Mouse (Mus musculus) myocyte (in vitro differentiated cells): ENCODE data around the gene Ren1.

ENCODE experiments used
- E2F4 ChIP-seq: IDR thresholded peaks from one replicate; pipeline ENCODE4 v1.6.1; 2011; ENCODE audit warnings: mild to moderate bottlenecking, control low read depth, moderate library complexity; ENCODE audit not compliant: insufficient read depth
- MAX ChIP-seq: IDR thresholded peaks from one replicate; pipeline ENCODE4 v1.6.1; 2011; ENCODE audit warnings: low read depth, mild to moderate bottlenecking, control low read depth
- MYOD1 ChIP-seq, 3 experiments: IDR thresholded peaks; one replicate each; pipeline ENCODE4 v1.6.1; 2011; ENCODE audit warnings: control low read depth in 2 of 3, low read depth in 2 of 3, mild to moderate bottlenecking in 2 of 3, moderate library complexity in 1 of 3; ENCODE audit not compliant: insufficient read length in 2 of 3, control insufficient read depth in 1 of 3
- POLR2A ChIP-seq: IDR thresholded peaks from one replicate; pipeline ENCODE4 v1.6.1; 2011; ENCODE audit warnings: low read depth, mild to moderate bottlenecking, control low read depth, moderate library complexity; ENCODE audit not compliant: insufficient read length
- TCF3 ChIP-seq: IDR thresholded peaks from one replicate; pipeline ENCODE4 v1.6.1; 2011; ENCODE audit warnings: low read depth, control low read depth; ENCODE audit not compliant: insufficient read length
- USF1 ChIP-seq: IDR thresholded peaks from one replicate; pipeline ENCODE4 v1.6.1; 2011; ENCODE audit warnings: low read depth, mild to moderate bottlenecking, control low read depth, moderate library complexity

- TF ChIP-seq E2F4, result no peak
- TF ChIP-seq USF1, result no peak
- TF ChIP-seq TCF3, result no peak
- no peak for TF ChIP-seq MYOD1 (IDR thresholded peaks at IDR 0.05; ENCODE audit: control insufficient read depth in 1 of 3, insufficient read length in 2 of 3, low read depth in 2 of 3)
- TF ChIP-seq MAX, result no peak
- no peak for TF ChIP-seq POLR2A
These were observed 1.5 kb downstream of the Ren1 start for GRCm38 (mm10) chr1:133351762-133352161.
